Mouse (Mus musculus) kidney, adult 11 months (tissue): ENCODE results near the gene Tcap.
"Not testable (repeated sequence)": the region's sequence is repeated elsewhere in the genome, so short reads cannot be mapped to it uniquely, and the experiment has no call there.

Experiments
- DNase-seq: peaks from one replicate; pipeline ENCODE4 v3.0.0; 2022

Tcap gene

DNA sequence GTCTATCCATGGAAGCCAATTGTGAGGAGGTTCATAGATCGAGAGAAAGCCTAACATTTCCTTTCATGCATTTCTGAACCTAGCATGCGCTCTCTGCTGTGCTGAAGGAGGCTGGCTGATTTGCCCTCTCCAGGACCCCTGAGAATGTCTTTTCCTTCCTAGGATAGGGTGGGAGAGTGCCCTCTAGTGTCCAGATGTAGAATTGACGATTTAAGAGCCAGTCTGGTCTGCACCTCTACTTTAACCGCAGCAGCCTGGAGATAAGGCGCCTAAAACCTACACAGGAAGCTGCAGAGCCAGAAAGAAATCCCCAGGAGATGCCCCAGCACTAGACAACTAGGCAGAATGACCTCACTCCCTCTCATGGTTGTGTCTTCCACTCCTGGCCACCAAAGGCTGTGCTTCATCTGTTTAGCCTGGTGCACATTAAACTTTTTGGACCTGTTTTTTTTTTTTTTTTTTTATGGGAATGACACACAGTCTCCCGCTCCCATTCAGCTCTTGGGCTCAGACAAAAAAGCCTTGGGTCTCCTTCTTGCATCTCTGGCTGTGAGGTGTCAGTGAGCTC, 27.8 kb upstream of the Tcap start:
- peak; percentile 50 for DNase-seq

DNA sequence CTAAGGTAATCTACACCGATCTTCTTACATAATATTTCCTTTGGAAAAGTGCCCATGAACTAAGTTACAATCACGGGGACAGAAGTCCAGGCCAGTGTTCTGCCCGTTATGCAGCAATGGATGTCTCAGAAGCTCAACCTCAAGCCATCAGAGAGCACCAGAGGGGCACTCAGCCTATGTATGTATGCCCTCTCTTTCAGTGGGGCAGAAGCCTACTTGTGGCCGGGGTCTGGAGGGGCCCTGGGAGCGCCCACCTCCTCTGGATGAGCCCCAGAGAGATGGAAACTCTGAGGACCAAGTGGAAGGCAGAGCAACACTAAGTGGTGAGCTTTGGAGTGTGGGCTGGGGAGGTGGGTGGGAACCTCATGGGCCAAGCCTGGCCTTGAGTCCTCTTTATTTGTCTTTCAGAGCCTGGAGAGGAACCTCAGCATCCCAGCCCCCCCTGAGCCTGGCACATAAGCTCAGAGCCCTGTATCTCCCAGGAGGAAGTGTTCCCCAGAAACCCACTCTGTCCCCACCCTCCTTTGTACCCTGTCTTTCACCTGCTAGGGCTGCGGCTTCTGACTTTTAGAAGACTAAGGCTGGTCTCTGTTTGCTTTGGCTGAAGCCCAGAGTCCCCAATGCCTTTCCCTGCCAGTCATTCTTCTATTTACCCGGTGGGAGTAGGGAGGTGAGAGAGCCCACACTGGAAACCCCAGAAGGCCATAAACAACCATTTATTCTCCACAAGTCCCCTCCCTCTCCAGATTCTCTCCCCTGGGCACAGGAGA, 26.8 kb upstream of the Tcap start:
- DNase-seq, result no peak

DNA sequence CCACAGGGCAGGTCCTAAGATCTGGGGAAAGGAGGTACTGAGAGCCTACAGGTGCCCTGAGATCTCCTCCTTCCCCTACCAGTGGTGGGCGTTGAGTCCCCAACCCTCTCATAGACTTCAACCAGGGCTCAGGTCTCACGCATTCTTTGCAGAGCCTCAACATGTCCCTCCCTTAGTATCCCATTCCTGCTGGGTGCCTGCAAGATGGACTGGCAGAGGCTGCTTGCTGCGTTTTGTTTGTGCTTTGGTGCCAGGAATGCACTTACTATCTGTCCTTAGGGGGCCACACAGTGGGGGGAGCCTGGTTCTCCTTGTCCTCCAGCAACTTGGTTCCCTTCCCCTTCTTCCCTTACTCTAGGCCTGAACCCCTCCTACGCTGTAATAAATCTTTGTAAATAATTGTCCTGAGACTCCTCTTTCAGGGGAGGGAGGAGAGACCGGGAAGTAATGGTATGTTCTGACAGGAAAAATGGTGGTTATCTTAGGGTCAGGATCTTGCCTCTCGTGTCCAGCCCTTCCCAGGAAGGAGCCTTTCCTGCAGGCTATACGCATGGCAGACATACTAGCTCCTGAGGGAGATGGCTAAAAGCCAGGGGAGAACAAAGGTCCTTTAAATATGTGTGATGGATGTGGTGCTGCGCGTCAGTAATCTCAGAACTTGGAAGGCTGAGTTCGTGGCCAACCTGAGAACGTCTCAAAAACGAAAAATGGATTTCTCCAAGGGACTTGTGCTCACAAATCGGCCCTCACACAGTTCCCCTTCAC, 26.0 kb upstream of the Tcap start:
- DNase-seq, result no peak

DNA sequence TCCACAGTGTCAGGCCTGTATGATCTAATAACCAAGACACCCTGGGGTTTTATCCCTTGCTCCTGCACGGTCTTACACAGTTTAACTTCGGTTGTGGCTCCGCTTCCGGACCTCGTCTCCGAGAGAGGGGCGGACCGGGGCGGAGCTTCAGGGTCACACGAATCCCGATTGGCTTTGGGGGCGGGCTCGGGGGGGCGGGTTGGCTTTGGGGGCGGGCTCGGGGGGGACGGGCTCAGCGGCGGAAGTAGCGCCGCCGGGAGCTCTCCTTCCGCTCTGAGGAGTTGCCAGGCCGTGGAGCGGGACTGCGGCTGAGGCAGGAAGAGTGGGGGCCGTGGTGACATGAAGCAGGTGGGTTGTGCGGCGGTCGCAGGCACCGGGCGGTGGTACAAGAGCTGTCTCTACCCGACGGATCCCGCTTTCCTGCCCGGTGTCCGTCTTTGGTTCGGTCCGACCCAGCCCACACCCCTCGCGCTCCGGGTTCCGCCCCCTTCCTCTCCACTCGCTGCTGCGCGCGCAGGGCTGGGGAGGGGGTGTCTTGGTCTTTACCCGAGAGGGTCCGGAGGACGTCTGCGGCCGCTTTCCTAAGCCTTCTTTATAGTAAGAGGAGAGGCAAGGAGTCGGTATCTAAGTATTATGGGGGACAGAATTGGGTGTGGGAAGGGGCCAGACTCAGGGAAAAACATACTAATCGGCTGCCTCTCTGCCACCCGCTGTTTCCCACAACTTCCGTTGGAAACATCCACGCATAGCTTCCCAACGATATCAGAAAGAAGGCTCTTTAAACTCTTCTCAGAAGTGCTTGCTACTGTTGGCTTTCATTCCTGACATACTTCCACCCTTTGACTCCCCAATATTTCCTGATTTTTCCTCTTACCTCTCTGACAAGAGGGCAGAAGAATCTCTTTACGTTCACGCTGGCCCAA, 25.2 kb upstream of the Tcap start, which contains the start of gene Stard3:
Gene Stard3, plus strand, starts transcription at position 208 of the 923 bp plus-strand sequence.
- peak; percentile 88 for DNase-seq

DNA sequence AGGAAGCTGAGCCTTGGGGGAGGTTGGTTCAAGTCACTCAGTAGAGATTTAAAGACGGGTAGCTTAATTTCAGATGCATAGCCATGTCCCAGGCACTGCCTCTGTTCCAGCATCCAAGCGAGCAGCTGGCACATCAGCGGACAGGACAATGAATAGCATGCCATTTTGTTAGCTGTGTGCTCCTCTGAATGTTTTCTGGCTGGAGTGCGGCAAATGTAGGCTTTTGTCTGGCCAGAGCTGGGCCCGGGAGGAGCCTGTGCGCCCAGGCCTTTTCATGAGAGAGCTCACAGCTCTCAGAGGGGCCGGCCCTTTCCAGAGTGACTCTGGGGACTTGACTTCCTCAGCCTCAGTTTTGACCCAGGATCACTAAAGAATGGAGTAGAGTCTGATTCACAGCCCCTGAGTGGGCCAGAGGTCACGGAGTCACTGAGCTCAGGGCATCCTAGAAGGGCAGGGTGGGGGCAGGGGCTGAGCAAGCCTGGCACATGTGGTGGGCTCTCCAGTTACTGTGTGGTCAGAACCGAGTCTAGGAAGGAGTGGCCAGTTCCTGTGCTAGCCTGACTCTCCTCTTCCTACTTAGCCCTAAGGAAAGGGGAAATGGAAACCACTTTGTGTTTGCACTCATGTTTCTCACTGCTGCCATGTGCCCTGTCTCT, 22.6 kb upstream of the Tcap start:
- DNase-seq, result no peak

DNA sequence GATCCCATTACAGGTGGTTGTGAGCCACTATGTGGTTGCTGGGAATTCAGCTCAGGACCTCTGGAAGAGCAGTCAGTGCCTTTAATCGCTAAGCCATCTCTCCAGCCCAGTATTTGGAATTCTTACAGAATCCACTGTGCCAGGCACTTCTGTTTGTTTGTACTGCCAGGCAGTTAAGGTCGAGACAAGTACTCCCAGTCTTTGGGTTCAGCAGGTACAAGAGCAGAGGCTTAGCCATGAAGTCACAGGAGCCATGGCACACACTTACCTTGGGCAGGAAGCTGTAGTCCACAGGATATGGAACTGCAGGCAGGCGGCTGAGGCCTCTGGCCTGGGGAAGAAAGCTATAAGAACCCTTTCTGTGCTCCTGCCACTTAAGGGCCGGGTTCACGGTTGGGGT, 19.8 kb upstream of the Tcap start:
- no peak for DNase-seq

DNA sequence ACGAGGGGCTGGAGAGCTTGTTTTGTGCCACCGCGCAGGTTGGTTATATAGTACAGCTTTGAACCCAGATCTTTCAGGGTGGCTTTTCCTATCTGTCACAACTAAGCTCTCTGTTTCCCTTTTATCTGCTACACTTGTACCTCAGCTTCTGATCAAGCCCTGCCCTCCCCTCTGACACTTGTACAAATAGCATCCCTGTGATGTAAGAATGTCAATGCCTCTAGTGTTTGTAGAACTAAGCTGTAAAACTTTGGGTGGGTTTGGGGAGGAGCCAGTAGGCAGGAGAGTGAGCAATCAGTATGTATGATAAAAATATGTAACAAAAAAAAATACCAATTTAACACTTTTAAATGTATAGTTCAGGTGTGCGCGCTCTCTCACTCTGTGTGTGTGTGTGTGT, 19.2 kb upstream of the Tcap start:
- DNase-seq, result no peak

DNA sequence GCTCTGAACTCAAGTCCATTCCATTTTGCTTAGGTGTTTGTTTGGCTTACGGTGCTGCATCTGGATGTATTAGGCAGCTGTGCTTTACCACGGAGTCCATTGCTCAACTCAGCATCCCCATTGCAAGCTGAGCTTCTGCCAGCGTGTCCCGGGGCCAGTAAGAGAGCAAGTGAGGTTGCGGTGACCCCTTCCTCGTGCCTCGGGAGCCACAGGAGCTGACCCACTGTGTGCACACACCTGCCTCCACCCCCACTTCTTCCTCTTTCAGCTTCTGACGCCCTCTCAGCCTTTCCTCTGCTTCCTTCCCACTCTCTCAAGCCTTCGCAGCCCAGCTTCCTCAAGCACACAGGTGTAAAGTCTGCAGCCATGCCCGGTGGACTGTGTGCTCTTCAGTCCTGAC, 17.3 kb upstream of the Tcap start:
- no peak for DNase-seq

DNA sequence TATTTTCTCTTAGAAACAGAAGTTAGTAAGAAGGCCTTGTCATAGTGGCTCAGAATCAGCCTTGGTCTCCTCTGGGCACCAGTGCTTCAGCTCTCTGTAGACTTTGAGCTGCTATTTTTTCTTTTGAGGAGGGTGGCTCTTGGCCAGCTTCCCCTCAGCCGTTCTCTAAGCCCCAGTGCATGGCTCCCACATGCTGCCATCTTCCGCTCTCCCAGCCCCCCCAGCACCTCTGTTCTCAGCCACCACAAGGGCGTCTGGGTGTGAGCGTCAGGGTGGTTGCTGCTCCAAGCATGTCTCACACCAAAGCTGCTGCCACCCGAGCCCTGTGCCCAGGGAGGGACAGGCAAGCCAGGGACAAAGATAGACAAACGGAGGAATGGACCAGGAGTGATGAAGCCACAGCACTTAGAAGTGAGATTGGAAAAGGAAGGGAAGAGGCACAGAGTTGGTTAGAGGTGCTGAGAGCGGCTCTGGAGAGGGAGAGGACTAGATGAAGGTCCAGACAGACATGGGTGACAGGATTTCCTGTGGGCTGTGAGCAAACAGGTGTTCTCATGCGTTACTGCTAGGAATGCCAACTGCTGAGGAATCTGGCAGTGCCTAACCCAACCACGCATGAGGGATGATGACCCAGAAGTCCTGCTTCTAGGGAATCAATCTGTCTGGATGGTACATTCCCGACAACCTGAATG, 16.3 kb upstream of the Tcap start:
- no peak for DNase-seq

DNA sequence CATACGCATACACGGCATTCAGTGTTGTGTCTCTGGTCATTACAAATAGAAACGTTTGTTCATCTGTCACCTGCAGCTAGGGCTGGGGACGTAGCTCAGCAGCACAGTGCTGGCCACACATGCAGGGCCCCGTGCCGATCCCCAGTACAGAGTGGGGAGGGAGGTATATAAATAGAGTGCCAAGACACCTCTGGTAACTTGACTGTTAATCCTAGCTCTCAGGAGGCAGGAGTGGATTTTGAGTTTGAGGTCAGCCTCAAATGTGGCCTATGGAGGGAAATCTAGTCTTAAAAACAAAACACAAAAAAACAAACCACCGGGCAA, 15.8 kb upstream of the Tcap start:
- no peak for DNase-seq

DNA sequence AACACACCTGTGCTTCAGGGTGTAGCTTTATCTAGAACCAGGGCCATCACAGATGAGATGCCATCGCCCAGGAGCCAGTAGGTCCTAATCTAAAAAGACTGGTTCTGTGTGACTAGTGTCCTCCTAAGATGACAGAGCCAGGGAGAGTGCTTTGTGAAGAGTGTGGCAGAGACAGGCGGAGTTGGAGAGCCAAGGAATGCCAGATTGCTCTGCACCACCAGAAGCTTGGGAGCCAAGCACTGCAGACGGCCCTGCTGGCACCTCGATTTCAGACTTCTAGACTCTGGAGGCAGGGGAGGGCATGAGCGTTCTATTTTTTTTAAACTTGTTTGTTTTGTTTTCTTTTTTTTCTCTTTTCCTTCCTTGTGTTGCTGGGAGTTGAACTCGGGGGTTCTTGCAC, 14.3 kb upstream of the Tcap start:
- DNase-seq, result no peak

DNA sequence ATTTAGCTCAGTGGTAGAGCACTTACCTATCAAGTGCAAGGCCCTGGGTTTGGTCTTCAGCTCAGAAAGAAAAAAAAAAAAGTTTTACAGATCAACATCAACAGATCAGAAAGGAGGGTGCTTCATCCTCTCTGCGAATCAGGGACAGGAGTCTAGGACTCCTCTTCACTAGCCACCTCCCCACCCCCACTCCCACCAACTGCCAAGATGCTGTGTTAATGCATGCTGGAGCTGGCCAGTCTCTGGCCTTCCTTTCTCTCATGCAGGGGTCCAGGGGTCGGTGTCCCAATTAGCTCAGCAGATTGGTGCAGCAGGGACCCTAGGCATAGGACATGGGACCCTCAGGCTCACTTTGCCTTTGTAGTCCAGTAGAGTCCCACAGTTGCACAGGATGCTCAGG, 13.0 kb upstream of the Tcap start:
- no peak for DNase-seq

DNA sequence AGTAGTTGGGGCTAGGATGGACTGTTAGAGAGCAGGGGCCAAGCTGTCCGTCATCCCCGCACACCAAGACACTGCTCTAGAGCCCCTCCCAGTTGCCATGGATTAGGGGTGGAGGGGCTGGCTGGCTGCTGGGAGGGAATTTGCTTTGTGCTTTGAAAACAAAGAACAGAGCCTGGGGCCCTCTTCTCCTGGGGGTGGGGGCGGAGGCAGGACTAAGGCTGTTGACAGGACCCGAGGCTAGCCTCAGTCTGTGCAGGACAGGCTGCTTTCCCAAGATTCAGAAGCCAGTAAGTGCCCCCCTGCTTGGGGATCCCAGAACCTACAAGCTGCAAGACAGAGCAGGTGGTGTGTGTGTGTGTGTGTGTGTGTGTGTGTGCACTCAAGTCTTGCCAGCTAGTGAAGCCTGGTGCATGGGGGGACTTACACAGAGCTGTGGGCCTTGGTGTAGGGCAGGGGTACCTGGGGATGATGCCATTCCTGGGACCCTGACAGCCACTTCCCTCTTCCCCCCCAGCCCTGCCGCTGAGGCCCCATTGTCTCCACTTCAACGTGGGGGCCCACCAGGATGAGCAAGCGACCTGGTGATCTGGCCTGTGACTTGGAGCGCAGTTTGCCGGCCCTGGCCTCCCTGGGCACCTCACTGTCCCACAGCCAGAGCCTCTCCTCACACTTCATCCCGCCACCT, 11.9 kb upstream of the Tcap start:
- DNase-seq, result no peak

DNA sequence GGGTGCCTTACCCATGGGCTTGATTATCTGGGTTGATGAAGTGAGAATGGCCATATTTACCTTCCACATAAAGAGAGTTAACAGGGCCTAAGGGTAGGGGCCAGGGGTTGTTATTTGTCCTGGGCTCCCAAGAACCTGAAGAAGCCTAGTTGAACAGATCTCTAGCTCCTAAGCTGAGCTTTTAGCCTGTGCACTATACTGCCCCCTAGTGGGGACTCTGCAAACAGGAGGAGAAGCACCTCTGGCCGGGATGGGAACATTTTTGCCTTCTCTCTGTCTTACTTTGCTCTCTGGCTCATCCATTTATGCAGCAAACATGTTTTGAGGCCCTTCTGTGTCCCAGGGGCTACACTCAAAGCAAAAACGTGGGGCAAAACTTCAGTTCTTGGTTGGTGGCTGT, 11.2 kb upstream of the Tcap start:
- DNase-seq, result no peak

DNA sequence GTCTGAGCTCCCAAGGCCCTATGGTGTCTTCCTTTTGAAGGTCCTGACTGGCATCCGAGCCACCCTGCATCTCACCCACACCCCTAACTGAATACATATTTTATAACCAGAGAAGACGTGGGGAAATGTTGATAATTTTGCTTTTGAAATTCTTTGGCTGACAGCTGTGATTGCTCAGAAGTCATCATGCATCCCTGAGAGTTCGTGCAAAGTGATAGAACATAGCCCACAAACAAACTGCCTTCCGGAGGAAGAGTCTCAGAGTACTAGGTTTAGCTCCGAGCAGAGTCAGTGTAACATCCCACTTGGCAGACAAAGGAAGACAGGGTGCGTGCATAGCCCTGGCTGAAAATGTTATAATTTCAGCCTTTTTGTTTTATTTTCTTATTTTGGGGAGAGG, 10.4 kb upstream of the Tcap start:
- no peak for DNase-seq

DNA sequence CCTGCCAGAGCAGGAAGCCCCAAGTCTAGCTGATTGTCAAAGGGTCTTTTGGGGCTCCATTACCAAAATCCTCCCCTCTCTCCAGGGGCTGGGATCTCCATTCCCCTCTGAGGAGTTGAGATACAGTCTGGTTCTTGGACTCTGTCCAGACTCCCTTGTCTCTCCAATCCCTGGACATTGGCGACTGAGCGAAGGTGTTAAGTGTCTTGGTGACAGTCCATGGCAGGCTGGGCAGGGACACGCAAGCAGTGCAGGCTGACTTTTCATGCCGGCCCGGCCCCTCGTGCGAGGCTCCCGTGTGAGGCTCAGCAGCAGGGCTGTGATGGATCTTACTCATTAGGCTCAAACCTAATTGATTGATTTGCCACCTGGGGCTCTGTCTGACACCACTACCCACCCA, 9.3 kb upstream of the Tcap start:
- DNase-seq, result no peak

DNA sequence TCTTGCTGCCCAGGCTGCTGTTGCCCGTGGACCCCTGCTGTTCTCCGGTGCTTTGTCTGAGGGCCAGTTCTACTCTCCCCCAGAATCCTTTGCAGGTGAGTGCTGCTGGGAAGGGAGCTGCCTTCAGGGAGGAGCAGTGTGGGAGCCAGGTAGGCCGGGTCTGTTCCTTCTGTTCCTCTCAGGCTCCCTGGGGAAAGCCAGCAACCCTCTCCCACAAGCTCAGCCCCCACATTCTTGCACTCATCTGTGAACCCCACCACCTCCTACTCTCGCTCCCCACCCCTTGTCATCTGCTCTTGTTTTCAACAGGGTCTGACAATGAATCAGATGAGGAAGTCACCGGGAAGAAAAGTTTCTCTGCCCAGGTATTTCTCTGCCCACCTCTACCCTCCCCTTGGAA, 6.9 kb upstream of the Tcap start:
- no peak for DNase-seq

DNA sequence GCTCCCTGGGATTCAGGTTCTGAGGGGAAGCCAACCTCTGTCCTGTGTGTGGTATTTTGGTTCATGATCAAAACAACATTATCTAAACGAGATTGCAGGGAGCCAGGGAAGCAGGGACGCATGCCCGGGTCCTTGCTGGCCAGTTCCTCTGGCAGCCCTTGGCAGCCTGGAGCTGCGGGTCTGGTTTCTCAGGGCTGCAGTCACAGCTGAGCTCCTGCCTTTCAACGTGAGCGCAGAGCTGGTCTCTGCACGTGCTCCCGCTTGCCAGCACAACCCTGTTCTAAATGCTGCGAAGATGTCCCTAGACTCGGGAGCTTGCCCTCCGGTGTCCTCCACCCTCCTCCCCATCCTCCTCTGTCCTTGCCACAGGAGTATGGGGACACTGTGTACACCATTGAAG, 5.8 kb upstream of the Tcap start:
- no peak for DNase-seq

DNA sequence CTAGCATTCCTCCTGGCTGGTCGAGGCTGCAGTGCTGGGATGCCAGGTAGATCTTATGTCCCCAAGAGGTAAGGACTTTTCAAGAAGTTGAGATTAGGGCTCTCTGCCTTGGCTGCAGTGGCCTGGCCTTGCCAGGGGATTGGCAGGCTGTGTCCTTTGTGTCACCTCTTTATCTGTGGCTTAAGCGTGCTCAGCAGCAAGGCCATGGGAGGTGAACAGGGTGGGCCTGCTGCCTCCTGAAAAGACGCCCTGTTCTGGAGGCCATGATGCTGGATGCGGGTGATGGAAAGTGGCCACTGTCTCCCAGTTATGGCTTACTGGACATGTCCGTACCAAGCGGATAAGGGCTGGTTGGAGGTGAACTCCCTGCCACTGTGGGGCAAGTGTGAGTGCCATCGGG, 4.2 kb upstream of the Tcap start:
- no peak for DNase-seq

DNA sequence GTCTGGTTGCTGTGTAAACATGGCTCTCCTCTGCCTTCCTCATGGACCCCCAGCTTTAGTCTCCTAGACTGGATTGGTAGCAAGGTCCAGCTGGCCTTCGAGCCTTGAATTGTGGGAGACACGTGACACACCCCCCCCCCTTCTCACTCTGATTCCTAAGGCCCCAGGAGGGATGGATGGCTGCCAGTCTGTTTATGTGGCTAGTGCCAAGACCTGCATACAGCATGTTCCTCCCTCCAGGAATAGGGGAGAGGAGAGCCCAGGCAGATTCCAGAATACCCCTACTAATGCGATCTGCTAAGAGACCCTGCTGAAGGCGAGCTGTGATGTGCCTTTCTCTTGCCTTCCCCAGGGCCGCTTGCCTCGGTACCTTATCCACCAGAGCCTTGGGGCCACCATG, 3.5 kb upstream of the Tcap start:
- DNase-seq, result peak; percentile 58

DNA sequence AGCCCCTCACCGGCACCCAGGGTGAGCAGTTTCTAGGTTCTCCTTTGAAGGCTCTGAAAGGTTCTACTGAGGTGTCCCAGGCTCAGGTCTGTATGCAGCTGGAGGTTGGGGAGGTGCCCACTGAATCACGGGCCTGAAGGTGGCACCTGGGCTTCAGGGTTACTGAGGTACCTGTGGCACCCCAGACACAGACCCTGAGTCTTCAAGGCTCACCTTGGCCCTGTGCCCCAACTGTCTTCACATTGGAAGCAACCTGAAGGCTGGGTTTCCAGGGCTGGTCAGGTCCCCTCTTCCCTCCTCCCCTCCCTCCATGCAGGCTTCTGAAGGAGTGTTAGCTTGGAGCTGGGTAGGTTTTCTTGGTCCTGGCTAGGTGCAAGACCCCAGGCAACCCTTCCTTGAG, 2.0 kb upstream of the Tcap start:
- no peak for DNase-seq

DNA sequence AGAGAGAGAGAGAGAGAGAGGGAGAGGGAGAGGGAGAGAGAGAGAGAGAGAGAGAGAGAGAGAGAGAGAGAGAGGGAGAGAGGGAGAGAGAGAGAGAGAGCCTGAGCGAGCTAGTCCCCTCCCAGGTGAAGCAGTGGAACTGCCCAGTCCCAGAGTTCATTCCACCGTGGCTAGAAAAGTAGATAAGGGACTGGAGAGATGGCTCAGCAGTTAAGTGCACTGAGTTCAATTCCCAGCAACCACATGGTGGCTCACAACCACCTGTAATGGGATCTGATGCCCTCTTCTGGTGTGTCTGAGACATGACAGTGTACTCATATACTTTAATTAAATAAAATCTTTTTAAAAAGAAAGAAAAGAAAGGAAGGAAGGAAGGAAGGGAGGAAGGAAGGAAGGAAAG, 1.2 kb upstream of the Tcap start:
- DNase-seq, result not testable (repeated sequence)
